Mouse (Mus musculus) neural tube, embryonic 13.5 days (tissue): ENCODE data around the gene Ibsp. TPM values are rescaled to one million over a fixed set of nuclear protein-coding genes. Genes with fewer than 3 reads are reported as not detected.

ENCODE experiments used
- ATAC-seq: fragments of 200-750 bp; cut with Nextera tagmentation; 2 replicates; pipeline ENCODE4 v1.8.0; 2017; ENCODE audit warnings: low read depth, mild to moderate bottlenecking, moderate TSS enrichment, moderate library complexity
- H3K27ac ChIP-seq: fragments of 300-500 bp; sonication (generic); replicated peaks from 2 replicates; pipeline ENCODE4 v1.5.1; 2015; ENCODE audit warnings: moderate library complexity, mild to moderate bottlenecking, inconsistent platforms
- H3K27me3 ChIP-seq: fragments of 300-500 bp; sonication (generic); 2 replicates; pipeline ENCODE4 v1.6.1; 2015; ENCODE audit warnings: mild to moderate bottlenecking, inconsistent platforms
- H3K36me3 ChIP-seq: fragments of 300-500 bp; sonication (generic); 2 replicates; pipeline ENCODE4 v1.6.1; 2015; ENCODE audit warnings: mild to moderate bottlenecking, inconsistent platforms
- H3K4me1 ChIP-seq: fragments of 300-500 bp; sonication (generic); replicated peaks from 2 replicates; pipeline ENCODE4 v1.6.1; 2015; ENCODE audit warnings: inconsistent platforms
- H3K4me2 ChIP-seq: fragments of 300-500 bp; sonication (generic); 2 replicates; pipeline ENCODE4 v1.6.1; 2015; ENCODE audit warnings: inconsistent platforms, mild to moderate bottlenecking, moderate library complexity
- H3K4me3 ChIP-seq: fragments of 300-500 bp; sonication (generic); 2 replicates; pipeline ENCODE4 v1.5.1; 2015; ENCODE audit warnings: mild to moderate bottlenecking, inconsistent platforms
- H3K9ac ChIP-seq: fragments of 300-500 bp; sonication (generic); 2 replicates; pipeline ENCODE4 v1.6.1; 2015; ENCODE audit warnings: moderate library complexity, mild to moderate bottlenecking, inconsistent platforms
- H3K9me3 ChIP-seq: fragments of 300-500 bp; sonication (generic); 2 replicates; pipeline ENCODE4 v1.6.1; 2016; ENCODE audit warnings: inconsistent platforms
- WGBS: fragments of 180-500 bp; shearing (Covaris S2); methylation state at CpG from one replicate; pipeline ENCODE4 v1.1.7; 2015; 5-methylcytosine and 5-hydroxymethylcytosine counted together
- polyA plus RNA-seq: library from polyadenylated mRNA; unstranded; fragments of >200 nt; fragmentation: Nextera tagmentation; extraction: Ambion mirVana; gene quantifications from 2 replicates; pipeline ENCODE4 v1.2.1, GENCODE M21; 2015

Gene Ibsp
- 0.21 and 1.6 TPM in 2 replicates for polyA plus RNA-seq

DNA sequence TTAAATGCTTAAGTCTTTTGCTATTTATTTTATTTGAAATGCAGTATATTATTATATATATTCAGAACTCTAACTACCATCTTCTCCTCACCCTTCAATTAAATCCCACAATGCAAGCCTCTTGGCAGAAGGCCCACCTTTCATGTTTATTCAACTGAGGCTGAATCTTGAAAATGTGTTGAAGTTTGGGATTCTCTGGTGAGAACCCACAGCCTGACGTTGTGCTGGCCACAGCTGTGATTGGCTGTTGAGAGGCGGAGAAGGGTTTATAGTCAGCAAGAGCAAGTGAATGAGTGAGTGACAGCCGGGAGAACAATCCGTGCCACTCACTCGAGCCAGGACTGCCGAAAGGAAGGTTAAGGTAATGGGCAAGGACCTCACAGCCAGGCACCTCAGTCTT is at the start of gene Ibsp:
Gene Ibsp (plus strand): TSS at position 178 of the 400 bp plus-strand sequence.
- Histone ChIP-seq H3K27me3 (no peaks in the 10 kb centered on the region), H3K9me3 (no peaks in the 10 kb centered on the region), H3K4me2 (no peak within 1 kb of the TSS), H3K36me3 (no peaks in the 10 kb centered on the region), H3K27ac (no peak within 1 kb of the TSS), H3K9ac (no peak within 1 kb of the TSS), H3K4me1 (no peaks in the 10 kb centered on the region), H3K4me3 (no peak within 1 kb of the TSS)
- ATAC-seq = no peak
- 69% methylated on average over 6 of the region's 6 CpGs for WGBS

DNA sequence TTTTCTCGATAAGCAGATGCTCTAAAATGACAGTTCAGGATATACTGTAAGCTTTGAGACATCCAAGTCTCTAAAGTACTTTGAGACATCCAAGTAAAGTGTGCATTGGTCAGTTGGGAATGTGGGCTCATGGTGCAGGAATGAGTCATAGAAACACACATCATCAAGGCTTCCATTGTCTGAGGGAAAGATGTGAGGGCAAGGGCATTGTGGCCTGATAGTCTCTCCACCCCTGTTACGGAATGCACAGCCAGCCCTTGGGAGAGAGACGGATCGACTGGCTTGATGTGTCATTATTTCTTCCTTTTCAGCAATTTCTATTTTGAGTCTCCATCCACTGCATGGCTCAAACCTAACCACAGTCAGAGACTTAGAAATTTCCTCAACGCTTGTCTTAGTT is 47.2 kb upstream of the Ibsp start:
- no peaks in the 10 kb centered on the region for H3K9me3 ChIP-seq
- H3K4me1 ChIP-seq = no peaks in the 10 kb centered on the region
- no peak for ATAC-seq
- H3K9ac ChIP-seq = no peak overlapping the region
- H3K27ac ChIP-seq = no peak overlapping the region
- H3K36me3 ChIP-seq = no peaks in the 10 kb centered on the region
- H3K4me3 ChIP-seq = no peak overlapping the region
- WGBS = 84% methylated on average over 5 of the region's 5 CpGs
- no peak overlapping the region for H3K4me2 ChIP-seq
- H3K27me3 ChIP-seq = no peaks in the 10 kb centered on the region

DNA sequence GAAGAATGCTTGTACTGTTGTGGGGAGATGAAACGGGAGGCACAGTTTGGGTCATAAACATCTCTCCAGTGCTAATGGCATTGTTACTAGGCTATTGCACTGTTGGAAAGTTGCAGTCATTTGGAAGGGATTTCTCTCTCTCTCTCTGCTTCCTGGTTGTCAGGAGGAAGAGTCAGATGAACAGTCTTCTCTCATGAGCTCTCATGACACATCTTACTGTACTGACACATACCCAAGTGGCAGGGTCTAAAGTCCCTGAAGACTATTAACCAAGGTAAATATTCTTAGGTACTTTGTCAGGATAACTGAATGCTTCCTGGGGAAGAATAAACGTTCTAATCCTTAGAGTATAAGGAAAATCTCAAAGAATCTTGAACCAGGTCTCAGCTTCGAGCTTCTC is 42.4 kb upstream of the Ibsp start:
- Histone ChIP-seq H3K27me3 (no peaks in the 10 kb centered on the region), H3K4me1 (no peaks in the 10 kb centered on the region), H3K27ac (no peak overlapping the region), H3K9ac (no peak overlapping the region), H3K4me3 (no peak overlapping the region), H3K9me3 (no peaks in the 10 kb centered on the region), H3K36me3 (no peaks in the 10 kb centered on the region), H3K4me2 (no peak overlapping the region)
- WGBS = 59% methylated on average over 3 of the region's 3 CpGs
- no peak for ATAC-seq

DNA sequence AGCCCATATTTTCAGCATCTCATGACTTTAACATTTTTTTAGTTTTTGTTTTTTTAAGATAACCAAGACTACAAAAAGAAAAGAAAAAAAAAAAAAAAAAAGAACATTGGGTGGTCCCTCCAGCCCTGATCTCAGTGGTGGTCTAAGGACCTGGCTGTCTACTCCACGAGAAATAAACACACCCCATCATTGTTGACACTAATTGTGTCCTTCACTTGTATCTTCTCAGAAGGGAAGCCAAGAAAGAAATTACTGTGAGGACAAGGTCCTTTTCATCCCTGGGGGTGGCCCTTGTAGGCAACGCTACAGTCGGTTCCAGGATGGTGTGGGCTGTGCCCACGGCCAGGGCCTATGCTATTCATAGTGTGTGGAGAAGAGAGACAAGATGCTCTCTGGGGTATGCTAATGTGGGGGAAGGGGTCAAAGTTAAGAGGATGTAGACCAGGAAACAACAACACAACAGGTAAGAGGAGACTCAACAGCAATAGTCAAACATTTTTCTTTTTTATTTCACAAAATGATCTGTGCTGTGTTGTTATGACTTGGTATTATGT is 37.0 kb upstream of the Ibsp start:
- WGBS = 80% methylated on average over 4 of the region's 4 CpGs
- Histone ChIP-seq H3K9ac (no peak overlapping the region), H3K27me3 (no peaks in the 10 kb centered on the region), H3K36me3 (no peaks in the 10 kb centered on the region), H3K27ac (no peak overlapping the region), H3K4me2 (no peak overlapping the region), H3K9me3 (no peaks in the 10 kb centered on the region), H3K4me1 (no peaks in the 10 kb centered on the region), H3K4me3 (no peak overlapping the region)
- no peak for ATAC-seq

DNA sequence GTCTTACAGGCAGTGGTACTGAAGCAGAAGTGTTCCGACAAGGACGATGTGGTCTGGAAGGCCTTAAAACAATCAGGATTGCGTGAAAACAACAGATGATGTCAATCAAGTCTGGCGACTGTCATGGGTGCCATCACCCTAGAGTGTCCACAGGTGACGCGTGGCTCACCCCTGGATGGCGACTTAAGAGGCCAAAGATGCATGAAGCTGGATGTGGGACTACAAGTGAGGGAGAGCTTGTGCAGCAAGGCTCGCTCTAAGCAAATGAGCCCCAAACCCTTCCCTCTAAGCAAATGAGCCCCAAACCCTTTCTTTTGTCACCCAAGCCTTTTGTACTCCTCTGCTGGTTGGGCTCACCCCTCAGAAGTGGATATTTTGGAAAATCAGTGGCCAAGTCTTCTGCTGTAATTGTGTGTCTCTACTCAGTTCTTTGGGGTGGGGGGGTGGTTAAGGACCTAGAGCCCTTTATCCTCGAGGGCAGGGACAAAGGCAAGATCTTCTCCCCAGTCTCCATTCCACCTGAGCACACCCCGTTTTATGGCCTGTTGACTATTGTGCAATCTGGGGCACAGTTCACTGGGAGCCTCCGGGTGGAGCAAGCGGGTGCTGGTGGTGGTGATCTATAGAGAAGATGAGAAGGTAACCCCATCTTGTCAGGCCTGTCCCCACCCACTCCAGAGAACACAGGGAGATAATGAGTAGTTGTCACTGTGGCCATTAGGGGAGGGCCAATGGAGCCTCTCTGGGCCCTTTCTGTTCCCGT is 35.8 kb upstream of the Ibsp start:
- Histone ChIP-seq H3K27me3 (no peaks in the 10 kb centered on the region), H3K4me2 (no peak overlapping the region), H3K27ac (no peak overlapping the region), H3K4me3 (no peak overlapping the region), H3K9ac (no peak overlapping the region), H3K4me1 (no peaks in the 10 kb centered on the region), H3K9me3 (no peaks in the 10 kb centered on the region), H3K36me3 (no peaks in the 10 kb centered on the region)
- ATAC-seq = no peak
- WGBS = 81% methylated on average over 13 of the region's 13 CpGs

DNA sequence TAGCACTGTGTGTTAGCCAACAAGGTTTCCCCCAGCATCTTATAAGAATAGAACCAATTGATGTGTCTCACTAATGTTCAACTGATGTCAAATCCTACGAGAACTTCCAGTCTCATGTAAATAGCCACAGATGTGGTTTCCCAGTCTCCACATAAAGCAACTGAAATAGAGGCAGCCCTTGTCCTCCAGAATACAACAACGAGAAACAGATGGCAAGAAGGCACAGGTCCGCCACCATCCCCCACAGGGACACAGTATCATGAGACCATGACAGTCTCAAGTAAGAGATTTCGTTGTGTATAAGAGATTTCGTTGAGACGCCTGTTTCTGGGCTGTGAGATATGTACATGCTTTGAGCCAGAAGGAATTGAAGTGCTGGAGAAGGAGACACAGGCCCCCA is 4.8 kb upstream of the Ibsp start:
- Histone ChIP-seq H3K27ac (no peak overlapping the region), H3K4me3 (no peak overlapping the region), H3K9ac (no peak overlapping the region), H3K4me2 (no peak overlapping the region), H3K36me3 (no peaks in the 10 kb centered on the region), H3K4me1 (no peaks in the 10 kb centered on the region), H3K27me3 (no peaks in the 10 kb centered on the region), H3K9me3 (no peaks in the 10 kb centered on the region)
- ATAC-seq = no peak
- WGBS = 74% methylated on average over 6 of the region's 6 CpGs

DNA sequence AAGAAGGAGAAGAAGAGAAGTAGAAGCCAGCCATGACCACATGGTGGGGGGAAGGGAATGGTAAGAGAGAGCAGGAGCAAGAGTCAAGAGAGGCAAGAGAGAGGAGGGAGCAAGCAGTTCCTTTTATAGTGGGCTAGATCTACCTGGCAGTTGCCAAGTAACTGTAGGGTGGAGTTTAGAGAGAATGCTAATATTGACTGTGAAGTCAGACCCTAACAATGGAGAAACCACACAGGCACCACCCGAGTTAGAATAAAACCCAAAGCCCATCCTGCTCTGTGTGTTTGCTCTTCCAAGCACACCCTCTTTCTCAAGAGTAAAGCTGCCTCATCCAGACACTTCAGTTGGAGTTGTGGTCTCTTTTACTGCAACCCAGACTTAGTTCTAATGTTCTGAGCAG is 15.1 kb downstream of the Ibsp start:
- H3K9ac ChIP-seq = no peak overlapping the region
- H3K9me3 ChIP-seq = no peaks in the 10 kb centered on the region
- H3K27me3 ChIP-seq = no peaks in the 10 kb centered on the region
- no peak overlapping the region for H3K4me2 ChIP-seq
- no peak overlapping the region for H3K27ac ChIP-seq
- ATAC-seq = no peak
- 79% methylated on average over 1 of the region's 1 CpGs for WGBS
- no peak overlapping the region for H3K4me3 ChIP-seq
- no peaks in the 10 kb centered on the region for H3K4me1 ChIP-seq
- H3K36me3 ChIP-seq = no peaks in the 10 kb centered on the region

DNA sequence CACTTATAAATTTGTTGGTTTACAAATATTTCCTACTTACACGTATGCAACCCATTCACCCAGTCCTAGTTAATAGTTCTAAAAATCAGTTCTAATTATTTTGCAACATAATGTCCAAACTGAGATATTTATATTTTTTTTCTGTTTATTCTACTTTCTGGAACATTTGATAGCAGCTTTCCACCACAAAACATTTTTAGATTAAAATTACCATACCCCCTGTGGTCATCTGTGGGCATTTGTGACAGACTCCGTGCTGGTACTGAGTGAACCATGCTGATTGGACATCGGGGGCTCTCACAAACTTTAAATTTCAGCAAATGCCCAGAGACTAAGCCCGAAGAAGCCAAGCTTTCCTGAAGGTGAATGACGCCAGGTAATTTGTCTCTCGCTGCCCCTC is 26.1 kb downstream of the Ibsp start, which contains the start of gene Mepe:
Gene Mepe (plus strand): TSS at position 301 of the 400 bp plus-strand sequence.
- no peak within 1 kb of the TSS for H3K27ac ChIP-seq
- no peak within 1 kb of the TSS for H3K4me2 ChIP-seq
- ATAC-seq = no peak
- no peaks in the 10 kb centered on the region for H3K36me3 ChIP-seq
- no peak within 1 kb of the TSS for H3K9ac ChIP-seq
- 84% methylated on average over 6 of the region's 6 CpGs for WGBS
- H3K4me1 ChIP-seq = no peaks in the 10 kb centered on the region
- no peak within 1 kb of the TSS for H3K4me3 ChIP-seq
- H3K9me3 ChIP-seq = no peaks in the 10 kb centered on the region
- no peaks in the 10 kb centered on the region for H3K27me3 ChIP-seq

DNA sequence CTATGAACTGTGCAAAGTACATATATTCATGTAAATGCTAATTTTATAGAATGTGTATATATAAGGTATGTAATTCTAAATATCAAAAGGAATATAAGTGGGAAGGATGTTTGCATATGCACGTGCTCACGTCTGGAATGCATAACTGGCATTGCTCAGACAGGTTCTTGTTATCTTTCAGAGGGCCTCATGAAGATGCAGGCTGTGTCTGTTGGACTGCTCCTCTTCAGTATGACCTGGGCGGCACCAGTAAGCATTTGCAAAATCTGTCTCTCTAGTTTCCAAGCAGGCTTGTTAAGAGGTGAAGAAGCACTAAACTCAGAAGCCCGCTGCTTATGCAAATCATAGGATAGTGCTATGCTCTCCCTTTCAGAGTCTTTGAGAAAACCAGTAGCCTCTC is 27.9 kb downstream of the Ibsp start:
- H3K9ac ChIP-seq = no peak overlapping the region
- H3K36me3 ChIP-seq = no peaks in the 10 kb centered on the region
- H3K27ac ChIP-seq = no peak overlapping the region
- H3K4me1 ChIP-seq = no peaks in the 10 kb centered on the region
- no peaks in the 10 kb centered on the region for H3K27me3 ChIP-seq
- 70% methylated on average over 4 of the region's 4 CpGs for WGBS
- ATAC-seq = no peak
- H3K4me2 ChIP-seq = no peak overlapping the region
- H3K4me3 ChIP-seq = no peak overlapping the region
- no peaks in the 10 kb centered on the region for H3K9me3 ChIP-seq

DNA sequence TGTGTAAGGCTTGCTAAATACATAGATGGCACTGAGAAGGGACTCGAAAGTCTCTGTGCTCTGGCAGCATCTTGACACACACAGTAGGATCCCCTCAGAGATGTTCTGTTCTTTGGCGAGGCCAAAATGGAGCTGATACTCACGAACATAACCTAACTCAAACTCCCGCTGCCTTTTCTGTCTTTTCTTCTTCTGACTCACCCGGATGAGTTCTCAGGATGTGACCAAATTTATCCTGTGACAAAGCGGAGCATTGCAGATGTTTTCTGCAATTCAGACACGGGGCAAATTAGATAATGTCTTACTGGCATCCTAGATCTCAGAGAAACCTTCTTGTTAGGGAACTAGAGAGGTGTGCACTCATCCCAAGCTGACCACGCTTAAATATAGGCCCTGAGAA is 28.4 kb downstream of the Ibsp start:
- no peaks in the 10 kb centered on the region for H3K36me3 ChIP-seq
- no peak overlapping the region for H3K9ac ChIP-seq
- no peak overlapping the region for H3K4me2 ChIP-seq
- no peaks in the 10 kb centered on the region for H3K9me3 ChIP-seq
- no peak for ATAC-seq
- WGBS = 87% methylated on average over 8 of the region's 8 CpGs
- no peak overlapping the region for H3K4me3 ChIP-seq
- H3K27me3 ChIP-seq = no peaks in the 10 kb centered on the region
- H3K27ac ChIP-seq = no peak overlapping the region
- H3K4me1 ChIP-seq = no peaks in the 10 kb centered on the region

DNA sequence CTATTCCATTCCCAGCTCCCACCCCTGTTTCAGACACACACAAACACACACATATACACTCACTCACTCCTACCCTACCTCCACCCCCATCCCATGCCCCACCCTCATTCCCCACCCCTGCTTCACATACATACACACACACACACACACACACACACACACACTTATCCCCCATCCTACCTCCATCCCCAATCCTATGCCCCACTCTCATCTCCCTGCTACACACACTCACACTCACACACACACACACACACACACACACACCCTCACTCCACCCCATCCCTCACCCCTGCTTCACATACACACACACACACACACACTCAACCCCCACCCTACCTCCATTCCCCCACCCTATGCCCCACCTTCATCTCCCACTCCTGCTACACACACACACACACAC is 28.9 kb downstream of the Ibsp start:
- Histone ChIP-seq H3K27me3 (no peaks in the 10 kb centered on the region), H3K36me3 (no peaks in the 10 kb centered on the region), H3K4me3 (no peak overlapping the region), H3K9ac (no peak overlapping the region), H3K4me1 (no peaks in the 10 kb centered on the region), H3K27ac (no peak overlapping the region), H3K4me2 (no peak overlapping the region), H3K9me3 (no peaks in the 10 kb centered on the region)
- no peak for ATAC-seq

DNA sequence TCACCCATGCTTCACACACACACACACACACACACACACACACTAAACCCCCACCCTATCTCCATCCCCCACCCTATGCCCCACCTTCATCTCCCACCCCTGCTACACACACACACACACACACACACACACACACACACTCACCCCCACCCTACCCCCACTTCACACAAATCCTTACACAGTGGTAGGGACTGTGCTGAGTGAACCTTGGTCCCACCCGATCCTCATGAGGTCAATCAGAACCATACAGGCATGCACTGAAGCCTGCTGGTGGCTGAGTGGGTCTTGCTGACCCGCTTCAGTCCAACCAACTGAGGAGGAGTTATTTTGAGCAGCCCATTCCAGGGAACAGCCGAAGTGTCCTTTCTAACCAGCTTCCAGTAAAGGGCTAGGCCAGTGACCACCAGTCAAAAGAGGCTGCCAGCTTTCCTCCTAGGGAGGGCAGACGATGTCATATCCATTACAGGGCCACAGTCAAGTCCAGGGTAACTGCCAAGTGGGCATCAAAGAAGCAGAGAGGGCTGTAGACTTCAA is 29.4 kb downstream of the Ibsp start:
- Histone ChIP-seq H3K4me1 (0 out of 2 replicates have a peak, but pooled peaks cover 3% of the 10 kb centered on the region), H3K36me3 (no peaks in the 10 kb centered on the region), H3K27ac (no peak overlapping the region), H3K9ac (no peak overlapping the region), H3K27me3 (no peaks in the 10 kb centered on the region), H3K4me3 (no peak overlapping the region), H3K4me2 (no peak overlapping the region), H3K9me3 (no peaks in the 10 kb centered on the region)
- WGBS = 89% methylated on average over 4 of the region's 4 CpGs
- ATAC-seq = peak; percentile 23

DNA sequence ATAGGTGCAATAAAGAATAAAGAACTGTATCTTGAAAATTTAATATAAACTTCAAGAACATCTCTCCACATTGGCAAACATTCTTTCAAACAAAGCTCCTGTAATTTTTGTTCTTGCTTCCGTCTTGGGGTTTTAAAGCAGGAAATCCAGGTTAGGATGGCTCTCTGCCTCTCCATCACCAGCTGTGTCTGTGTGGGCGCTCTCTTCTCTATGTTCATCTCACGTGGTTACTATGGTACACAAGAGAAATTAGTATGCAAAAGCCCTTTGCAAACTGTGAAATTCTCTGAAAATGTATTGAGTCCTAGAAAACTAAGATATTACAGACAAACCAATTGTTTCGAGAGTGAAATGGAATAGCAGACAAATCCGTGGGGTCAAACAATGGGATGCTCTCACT is 30.4 kb downstream of the Ibsp start:
- Histone ChIP-seq H3K4me2 (no peak overlapping the region), H3K36me3 (no peaks in the 10 kb centered on the region), H3K9ac (no peak overlapping the region), H3K27me3 (no peaks in the 10 kb centered on the region), H3K4me1 (0 out of 2 replicates have a peak, but pooled peaks cover 3% of the 10 kb centered on the region), H3K27ac (no peak overlapping the region), H3K9me3 (no peaks in the 10 kb centered on the region), H3K4me3 (no peak overlapping the region)
- WGBS = 77% methylated on average over 5 of the region's 5 CpGs
- no peak for ATAC-seq
